Comparison of ENCODE assay signal across 25 mouse cellular contexts in the genomic region with DNA sequence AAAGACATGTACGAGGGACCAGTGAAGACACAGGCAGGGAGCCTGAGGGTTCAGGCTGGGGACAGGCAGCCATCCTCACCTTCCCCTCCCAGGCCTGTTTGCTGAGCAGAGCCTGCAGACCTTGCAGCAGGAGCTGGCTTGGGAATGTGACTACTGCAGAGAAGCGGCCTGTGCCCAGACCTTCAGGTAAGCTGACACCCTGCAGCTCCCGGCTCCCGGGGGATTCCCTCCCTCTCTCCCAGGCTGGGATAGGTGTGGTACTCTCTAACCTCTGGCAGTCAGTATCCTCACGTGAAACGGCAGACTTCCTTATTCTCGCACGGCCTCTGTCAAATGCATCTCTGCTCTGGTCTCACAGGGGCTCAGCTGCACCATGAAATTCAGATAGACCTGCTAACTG. TPM values are rescaled to one million over a fixed set of nuclear protein-coding genes. Genes with fewer than 3 reads are reported as not detected.
DNase-seq lines count a peak whose midpoint lies in the region; ATAC-seq and TF ChIP-seq lines count a peak whose summit lies in the region.
"Had no signal": no experiment of that assay in that cellular context is flagged by ENCODE, and none has a peak within 500 bp of the region (broad histone marks: within the 10 kb centered on the region; RNA-seq: fewer than 3 reads in every experiment).

No protein-coding gene starts in this region.

- DNase-seq in embryonic facial prominence, embryonic 14.5 days (ENCODE audit: low spot score) = peak; percentile 29
- DNase-seq in embryonic facial prominence, embryonic 10.5 days (ENCODE audit: low spot score) = no peak
- DNase-seq in kidney, adult 18-20 months = no peak
- DNase-seq in gastrocnemius, postnatal 14 days = peak; percentile 51
- no peak for DNase-seq in thymus, postnatal 14 days
- DNase-seq in spleen, adult 18-20 months = no peak
- DNase-seq: adrenal gland, postnatal 14 days; cerebellum, adult 18-20 months; cerebellum, postnatal 14 days; embryo, embryonic 11 days; heart, adult 18-20 months; heart, postnatal 10 days; heart, postnatal 4 days had no signal

- no peak overlapping the region for H3K4me2 ChIP-seq in embryonic facial prominence, embryonic 14.5 days (ENCODE audit: low read depth, low read length)
- H3K4me2 ChIP-seq in kidney, embryonic 14.5 days (replicated peaks; ENCODE audit: low read depth, low read length) = no peak overlapping the region
- H3K4me2 ChIP-seq: embryonic facial prominence, embryonic 12.5 days; forebrain, embryonic 12.5 days; hindbrain, embryonic 12.5 days had no signal

- 49% methylated on average over 7 of the region's 8 CpGs for WGBS in embryonic facial prominence, embryonic 14.5 days
- WGBS in embryonic facial prominence, embryonic 10.5 days = 57% methylated on average over 8 of the region's 8 CpGs
- 40% methylated on average over 8 of the region's 8 CpGs for WGBS in kidney, embryonic 14.5 days

- H3K4me1 ChIP-seq in embryonic facial prominence, embryonic 14.5 days (ENCODE audit: control insufficient read depth, insufficient read depth, low read length) = no peaks in the 10 kb centered on the region
- H3K4me1 ChIP-seq in embryonic facial prominence, embryonic 10.5 days = peaks cover 4% of the 10 kb centered on the region; the same call in 1 of the 2 replicates
- no peaks in the 10 kb centered on the region for H3K4me1 ChIP-seq in kidney, embryonic 14.5 days (ENCODE audit: control insufficient read depth, insufficient read depth, low read length)
- peaks cover 6% of the 10 kb centered on the region for H3K4me1 ChIP-seq in ES-Bruce4 (ENCODE audit: control insufficient read depth, insufficient read depth, low read length)
- H3K4me1 ChIP-seq: embryonic facial prominence, embryonic 12.5 days; forebrain, embryonic 12.5 days; heart, embryonic 10.5 days; hindbrain, embryonic 12.5 days had no signal

- TF ChIP-seq CTCF in ES-Bruce4 (IDR thresholded peaks at IDR 0.05; ENCODE audit: low read depth, low read length) = no peak

- no peak overlapping the region for H3K9ac ChIP-seq in embryonic facial prominence, embryonic 14.5 days (ENCODE audit: low read depth, low read length)
- H3K9ac ChIP-seq in kidney, embryonic 14.5 days (ENCODE audit: low read depth, low read length) = no peak overlapping the region
- H3K9ac ChIP-seq in ES-Bruce4 (ENCODE audit: low read depth, poor library complexity, severe bottlenecking) = no peak overlapping the region
- H3K9ac ChIP-seq: embryonic facial prominence, embryonic 12.5 days; forebrain, embryonic 12.5 days; hindbrain, embryonic 12.5 days had no signal

- H3K4me3 ChIP-seq in embryonic facial prominence, embryonic 14.5 days (ENCODE audit: low read depth, low read length) = no peak overlapping the region
- no peak overlapping the region for H3K4me3 ChIP-seq in embryonic facial prominence, embryonic 10.5 days
- no peak overlapping the region for H3K4me3 ChIP-seq in kidney, embryonic 14.5 days (ENCODE audit: low read length)
- no peak overlapping the region for H3K4me3 ChIP-seq in ES-Bruce4 (ENCODE audit: low read depth, low read length)
- H3K4me3 ChIP-seq: embryonic facial prominence, embryonic 12.5 days; forebrain, embryonic 12.5 days; heart, embryonic 10.5 days; hindbrain, embryonic 12.5 days had no signal

- TF ChIP-seq EP300 in ES-Bruce4 (IDR thresholded peaks at IDR 0.05; ENCODE audit: insufficient read depth, low read depth, low read length) = no peak

- no peaks in the 10 kb centered on the region for H3K9me3 ChIP-seq in embryonic facial prominence, embryonic 14.5 days (ENCODE audit: control insufficient read depth, low read length)
- H3K9me3 ChIP-seq in embryonic facial prominence, embryonic 10.5 days = 0 out of 2 replicates have a peak, but pooled peaks cover 3% of the 10 kb centered on the region
- no peaks in the 10 kb centered on the region for H3K9me3 ChIP-seq in kidney, embryonic 14.5 days (ENCODE audit: control insufficient read depth, low read length)
- H3K9me3 ChIP-seq in ES-Bruce4 (replicated peaks; ENCODE audit: control insufficient read depth, insufficient read depth, low read length, poor library complexity, severe bottlenecking) = no peaks in the 10 kb centered on the region
- H3K9me3 ChIP-seq: embryonic facial prominence, embryonic 12.5 days; forebrain, embryonic 12.5 days; G1E; heart, embryonic 10.5 days; hindbrain, embryonic 12.5 days had no signal

- intact Hi-C loops in gastrocnemius, postnatal 14 days (cut with DNase I; ENCODE audit: low total_unique reads) = no loop called here

- no peak for ATAC-seq in embryonic facial prominence, embryonic 14.5 days (ENCODE audit: low read depth)
- peak; percentile 11; the same call in 1 of the 2 replicates for ATAC-seq in kidney, embryonic 14.5 days (ENCODE audit: low FRiP score, low TSS enrichment)
- ATAC-seq: activated CD4-positive, CD25-positive, alpha-beta regulatory T cell, adult 4 months; forebrain, embryonic 16.5 days; hindbrain, embryonic 16.5 days; inflammation-experienced regulatory T-cells, adult 6 months; intestine, postnatal 0 days had no signal

- no peaks in the 10 kb centered on the region for H3K27me3 ChIP-seq in embryonic facial prominence, embryonic 14.5 days (replicated peaks; ENCODE audit: control insufficient read depth, insufficient read depth, low read length)
- no peaks in the 10 kb centered on the region for H3K27me3 ChIP-seq in embryonic facial prominence, embryonic 10.5 days (replicated peaks; ENCODE audit: low read depth, poor library complexity, severe bottlenecking)
- no peaks in the 10 kb centered on the region for H3K27me3 ChIP-seq in kidney, embryonic 14.5 days (ENCODE audit: control insufficient read depth, insufficient read depth, low read length)
- no peaks in the 10 kb centered on the region for H3K27me3 ChIP-seq in ES-Bruce4 (ENCODE audit: control insufficient read depth, insufficient read depth, low read length, poor library complexity, severe bottlenecking)
- H3K27me3 ChIP-seq: embryonic facial prominence, embryonic 12.5 days; forebrain, embryonic 12.5 days; hindbrain, embryonic 12.5 days had no signal

- H3K36me3 ChIP-seq in embryonic facial prominence, embryonic 14.5 days (ENCODE audit: control insufficient read depth, insufficient read depth, low read length) = peaks cover 36% of the 10 kb centered on the region
- peaks cover 54% of the 10 kb centered on the region for H3K36me3 ChIP-seq in embryonic facial prominence, embryonic 10.5 days (replicated peaks)
- peaks cover 33% of the 10 kb centered on the region; the same call in 1 of the 2 replicates for H3K36me3 ChIP-seq in kidney, embryonic 14.5 days (ENCODE audit: control insufficient read depth, insufficient read depth, low read length)
- H3K36me3 ChIP-seq in ES-Bruce4 (ENCODE audit: control insufficient read depth, insufficient read depth, low read length, poor library complexity, severe bottlenecking) = no peaks in the 10 kb centered on the region

- no peak for TF ChIP-seq POLR2A in ES-Bruce4 (IDR thresholded peaks at IDR 0.05; ENCODE audit: insufficient read depth, low read length)

- H3K27ac ChIP-seq in embryonic facial prominence, embryonic 14.5 days (replicated peaks; ENCODE audit: low read depth, low read length) = no peak overlapping the region
- H3K27ac ChIP-seq in embryonic facial prominence, embryonic 10.5 days (replicated peaks) = no peak overlapping the region
- H3K27ac ChIP-seq in kidney, embryonic 14.5 days (ENCODE audit: low read depth, low read length) = no peak overlapping the region
- peak overlapping the region; percentile 42; the same call in 1 of the 2 replicates for H3K27ac ChIP-seq in ES-Bruce4 (ENCODE audit: insufficient read depth, low read length)
- H3K27ac ChIP-seq: embryonic facial prominence, embryonic 12.5 days; forebrain, embryonic 12.5 days; heart, embryonic 10.5 days; hindbrain, embryonic 12.5 days had no signal

RNA-seq across cellular contexts. Expression of a gene that starts 10.4 kb away (rescaled TPM):
- polyA plus RNA-seq in embryonic facial prominence, embryonic 14.5 days (2014; fragmentation: Nextera tagmentation; extraction: Ambion mirVana) = 16.8 and 18.2 TPM in 2 replicates
- polyA plus RNA-seq in embryonic facial prominence, embryonic 10.5 days (2016; fragmentation: Nextera tagmentation; extraction: Ambion mirVana) = 18.4 and 18.7 TPM in 2 replicates
- polyA plus RNA-seq in kidney, embryonic 14.5 days (2014; fragmentation: Nextera tagmentation; extraction: Ambion mirVana) = 15.9 and 17.1 TPM in 2 replicates
- polyA plus RNA-seq in ES-Bruce4 (2011; ENCODE audit: insufficient read depth, insufficient read length, low read depth, missing spikeins) = 7.8 and 10.9 TPM in 2 replicates
- total RNA-seq in gastrocnemius, postnatal 14 days (2021) = 1 to 10 TPM; 3.9 to 4.1 TPM

RNA-seq across cellular contexts. Expression of a gene that starts 14.8 kb away (rescaled TPM):
- polyA plus RNA-seq in embryonic facial prominence, embryonic 14.5 days (2014; fragmentation: Nextera tagmentation; extraction: Ambion mirVana) = 8.1 and 8.7 TPM in 2 replicates
- polyA plus RNA-seq in embryonic facial prominence, embryonic 10.5 days (2016; fragmentation: Nextera tagmentation; extraction: Ambion mirVana) = 5.1 and 5.6 TPM in 2 replicates
- polyA plus RNA-seq in kidney, embryonic 14.5 days (2014; fragmentation: Nextera tagmentation; extraction: Ambion mirVana) = 4.2 and 5.2 TPM in 2 replicates
- polyA plus RNA-seq in ES-Bruce4 (2011; ENCODE audit: insufficient read depth, insufficient read length, low read depth, missing spikeins) = 10.7 and 11.3 TPM in 2 replicates
- 1 to 10 TPM; 3.2 to 3.9 TPM for total RNA-seq in gastrocnemius, postnatal 14 days (2021)

RNA-seq across cellular contexts. Expression of a gene that starts 15.0 kb away (rescaled TPM):
- polyA plus RNA-seq in embryonic facial prominence, embryonic 14.5 days (2014; fragmentation: Nextera tagmentation; extraction: Ambion mirVana) = 25.1 and 28.4 TPM in 2 replicates
- 14.8 and 15.0 TPM in 2 replicates for polyA plus RNA-seq in embryonic facial prominence, embryonic 10.5 days (2016; fragmentation: Nextera tagmentation; extraction: Ambion mirVana)
- 9.1 and 10.8 TPM in 2 replicates for polyA plus RNA-seq in kidney, embryonic 14.5 days (2014; fragmentation: Nextera tagmentation; extraction: Ambion mirVana)
- 32.9 and 38.5 TPM in 2 replicates for polyA plus RNA-seq in ES-Bruce4 (2011; ENCODE audit: insufficient read depth, insufficient read length, low read depth, missing spikeins)
- total RNA-seq in gastrocnemius, postnatal 14 days (2021) = 10 to 100 TPM in 1 of 2 experiments, 1 to 10 TPM in 1; 8.0 to 10.2 TPM
- polyA plus RNA-seq: activated CD4-positive, CD25-positive, alpha-beta regulatory T cell, adult 4 months had no signal

RNA-seq across cellular contexts. Expression of a gene that starts 47.1 kb away (rescaled TPM):
- polyA plus RNA-seq in embryonic facial prominence, embryonic 14.5 days (2014; fragmentation: Nextera tagmentation; extraction: Ambion mirVana) = 187 and 232 TPM in 2 replicates
- 415 and 427 TPM in 2 replicates for polyA plus RNA-seq in embryonic facial prominence, embryonic 10.5 days (2016; fragmentation: Nextera tagmentation; extraction: Ambion mirVana)
- polyA plus RNA-seq in kidney, embryonic 14.5 days (2014; fragmentation: Nextera tagmentation; extraction: Ambion mirVana) = 322 and 327 TPM in 2 replicates
- polyA plus RNA-seq in ES-Bruce4 (2011; ENCODE audit: insufficient read depth, insufficient read length, low read depth, missing spikeins) = 228 and 239 TPM in 2 replicates
- 10 to 100 TPM; 32.2 to 34.7 TPM for total RNA-seq in gastrocnemius, postnatal 14 days (2021)

RNA-seq across cellular contexts. Expression of a gene that starts 47.6 kb away (rescaled TPM):
- 3.0 and 3.6 TPM in 2 replicates for polyA plus RNA-seq in embryonic facial prominence, embryonic 14.5 days (2014; fragmentation: Nextera tagmentation; extraction: Ambion mirVana)
- polyA plus RNA-seq in embryonic facial prominence, embryonic 10.5 days (2016; fragmentation: Nextera tagmentation; extraction: Ambion mirVana) = 4.3 and 4.7 TPM in 2 replicates
- 2.9 and 4.5 TPM in 2 replicates for polyA plus RNA-seq in kidney, embryonic 14.5 days (2014; fragmentation: Nextera tagmentation; extraction: Ambion mirVana)
- polyA plus RNA-seq in ES-Bruce4 (2011; ENCODE audit: insufficient read depth, insufficient read length, low read depth, missing spikeins) = 10.9 and 12.6 TPM in 2 replicates
- 10 to 100 TPM; 11.8 to 13.4 TPM for total RNA-seq in gastrocnemius, postnatal 14 days (2021)

Comparison
In these comparisons a context has a peak if more than half of its experiments do, and no peak if none do; other contexts are left out.
1. DNase-seq: peak in embryonic facial prominence, embryonic 14.5 days (single experiment) and gastrocnemius, postnatal 14 days (single experiment); none in embryonic facial prominence, embryonic 10.5 days (single experiment), kidney, adult 18-20 months (single experiment), thymus, postnatal 14 days (single experiment) and spleen, adult 18-20 months (0 of 2).